Mouse (Mus musculus) thymus, postnatal 14 days (tissue): ENCODE results near the gene Hbp1.

ENCODE experiments used
- DNase-seq: peaks from one replicate; pipeline ENCODE4 v3.0.0; 2021

The Hbp1 gene

DNA sequence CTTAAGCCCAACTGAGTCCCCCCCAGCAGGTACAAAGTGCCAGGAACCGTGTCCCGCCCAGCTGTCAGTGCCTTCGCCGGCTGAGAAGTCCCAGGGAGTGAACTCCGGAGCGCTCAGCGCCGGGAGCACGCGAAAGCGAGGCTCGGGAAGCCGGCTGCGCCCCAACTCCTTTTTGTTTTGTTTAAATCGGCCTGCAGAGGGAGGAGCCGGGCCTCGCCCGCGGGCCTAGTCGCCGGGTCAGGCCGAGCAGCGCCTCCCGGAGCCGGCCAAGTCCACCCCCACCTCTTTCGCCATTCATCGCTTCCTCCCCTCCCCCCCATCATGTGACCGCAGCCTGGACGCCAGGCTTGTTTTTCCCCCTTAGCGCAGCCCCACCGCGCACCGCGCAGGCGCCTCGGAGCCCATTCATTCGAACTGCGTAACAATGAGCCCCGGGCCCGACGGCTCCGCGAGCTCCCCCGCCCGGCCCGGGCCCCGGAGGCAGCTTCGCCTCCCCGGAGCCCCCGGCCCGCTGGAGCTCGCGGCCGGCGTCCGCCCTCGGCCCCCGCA is 1.1 kb downstream of the Hbp1 start:
- DNase-seq, result peak; percentile 82

DNA sequence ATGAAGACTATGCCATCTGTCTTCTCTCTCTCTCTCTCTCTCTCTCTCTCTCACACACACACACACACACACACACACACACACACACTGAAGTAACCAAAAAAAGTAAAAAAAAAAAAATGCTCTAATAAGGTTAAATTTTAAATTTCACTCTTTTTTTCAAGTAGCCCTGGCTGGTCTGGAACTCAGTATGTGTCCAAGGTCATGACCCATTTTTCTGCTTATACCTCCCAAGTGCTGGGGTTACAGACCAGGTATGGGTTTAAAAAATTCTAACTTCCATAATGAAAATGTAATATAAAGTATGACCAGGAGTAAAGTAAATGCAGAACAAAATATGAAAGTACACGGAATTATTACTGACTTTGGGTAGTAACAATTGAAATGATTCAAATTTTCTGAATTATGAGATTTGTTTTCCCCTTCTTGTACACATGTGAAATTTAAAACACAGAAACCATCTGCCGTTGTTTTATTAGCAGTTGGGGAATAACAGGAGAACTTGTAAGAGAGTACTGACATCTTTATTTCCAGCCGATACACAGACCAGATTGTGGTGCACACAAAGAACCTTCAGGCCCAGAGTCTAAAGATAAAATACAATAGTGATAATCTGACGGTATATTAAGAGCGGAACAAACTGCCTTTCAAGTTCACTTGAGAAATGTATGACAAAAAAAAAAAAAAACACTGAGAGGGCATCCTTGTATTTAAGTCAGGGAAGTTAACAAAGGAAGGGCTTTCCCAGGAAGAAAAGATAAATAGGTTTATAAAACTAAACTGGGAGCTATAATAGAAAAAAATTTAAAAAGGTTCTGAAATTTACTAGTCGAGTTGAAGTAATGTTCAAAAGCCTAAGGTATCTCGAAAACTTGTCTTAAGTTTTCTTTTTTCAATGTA is 2.0 kb downstream of the Hbp1 start:
- no peak for DNase-seq

DNA sequence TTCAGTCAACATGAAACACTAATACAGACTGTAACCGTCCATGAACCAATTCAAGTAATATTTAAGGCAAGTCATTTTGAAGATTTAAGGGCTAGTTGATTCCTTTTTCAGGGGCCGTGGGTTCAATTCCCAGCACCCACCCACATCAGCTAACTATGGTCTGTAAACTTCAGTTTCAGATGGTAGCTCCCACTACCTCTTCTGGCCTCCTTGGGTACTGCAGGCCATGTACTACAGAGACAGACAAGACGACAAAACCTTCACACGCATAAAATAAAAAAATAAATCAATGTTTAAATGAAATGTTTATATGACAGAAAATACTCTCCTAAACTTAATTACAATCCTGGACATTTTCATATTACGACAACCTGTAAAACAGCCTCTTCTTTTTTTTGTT is 2.9 kb downstream of the Hbp1 start:
- peak; percentile 53 for DNase-seq

DNA sequence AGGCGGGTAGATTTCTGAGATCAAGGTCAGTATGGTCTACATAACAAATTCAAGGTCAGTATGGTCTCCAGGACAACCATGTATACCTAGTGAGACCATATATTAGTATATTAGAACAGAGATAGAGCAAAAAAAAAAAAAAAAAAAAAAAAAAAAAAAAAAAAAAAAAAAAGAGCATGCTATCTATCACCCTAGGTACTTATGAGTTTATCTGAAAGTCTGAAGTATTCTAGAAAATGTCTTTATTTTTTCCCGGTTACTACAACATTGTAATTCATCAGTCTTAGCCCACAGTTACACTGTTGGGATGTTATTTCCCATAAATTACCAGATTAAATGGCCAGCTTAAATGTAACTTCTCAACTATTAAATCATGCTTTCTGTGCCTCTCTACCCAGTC is 5.9 kb downstream of the Hbp1 start:
- no peak for DNase-seq

DNA sequence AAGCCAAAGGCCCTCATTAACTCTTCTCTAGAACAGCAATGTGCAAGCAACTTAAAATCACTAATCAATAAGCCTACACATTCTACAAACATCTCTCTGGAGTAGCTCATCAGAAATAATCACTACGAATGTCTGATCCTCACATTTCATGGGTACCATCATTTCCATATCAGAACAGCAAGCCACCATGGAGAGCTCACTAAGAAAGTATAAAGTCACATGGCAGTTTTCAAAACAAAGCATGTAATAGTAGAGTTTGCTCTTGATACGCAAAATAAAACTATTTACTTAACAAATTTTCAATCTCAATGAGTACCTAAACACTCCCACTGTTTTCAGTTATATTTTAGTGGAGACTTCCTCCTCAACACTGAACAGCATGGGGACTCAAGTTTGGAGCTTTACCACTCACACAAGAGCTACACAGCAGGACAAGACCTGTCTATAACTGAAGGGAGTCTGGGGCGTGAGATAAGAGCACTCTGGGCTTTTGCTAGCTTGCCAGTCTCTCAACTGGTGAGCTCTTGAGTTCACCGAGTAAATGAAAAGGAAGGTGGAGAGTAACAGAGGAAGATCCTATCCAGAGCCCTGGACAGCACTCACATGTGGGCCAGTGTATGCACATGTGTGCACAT is 7.2 kb downstream of the Hbp1 start:
- DNase-seq, result no peak

DNA sequence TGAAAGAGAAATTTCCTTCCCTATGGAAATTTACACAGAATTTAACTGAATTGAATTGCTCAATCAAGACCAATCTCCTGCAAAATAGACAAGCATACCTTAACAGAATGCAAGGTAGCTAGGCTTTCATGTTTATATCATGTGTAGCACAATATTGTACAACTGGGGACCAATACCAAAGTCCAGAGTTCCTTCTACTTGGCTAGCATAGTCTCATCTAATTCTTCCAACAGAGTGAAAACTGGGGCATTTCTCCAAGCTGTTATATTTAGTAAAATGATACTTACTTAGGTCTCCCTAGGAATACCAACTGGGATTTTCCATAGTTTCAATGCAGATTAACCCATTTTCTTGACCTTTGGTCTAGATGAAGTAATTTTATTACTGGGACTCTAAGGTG is 11.3 kb downstream of the Hbp1 start:
- DNase-seq, result no peak

DNA sequence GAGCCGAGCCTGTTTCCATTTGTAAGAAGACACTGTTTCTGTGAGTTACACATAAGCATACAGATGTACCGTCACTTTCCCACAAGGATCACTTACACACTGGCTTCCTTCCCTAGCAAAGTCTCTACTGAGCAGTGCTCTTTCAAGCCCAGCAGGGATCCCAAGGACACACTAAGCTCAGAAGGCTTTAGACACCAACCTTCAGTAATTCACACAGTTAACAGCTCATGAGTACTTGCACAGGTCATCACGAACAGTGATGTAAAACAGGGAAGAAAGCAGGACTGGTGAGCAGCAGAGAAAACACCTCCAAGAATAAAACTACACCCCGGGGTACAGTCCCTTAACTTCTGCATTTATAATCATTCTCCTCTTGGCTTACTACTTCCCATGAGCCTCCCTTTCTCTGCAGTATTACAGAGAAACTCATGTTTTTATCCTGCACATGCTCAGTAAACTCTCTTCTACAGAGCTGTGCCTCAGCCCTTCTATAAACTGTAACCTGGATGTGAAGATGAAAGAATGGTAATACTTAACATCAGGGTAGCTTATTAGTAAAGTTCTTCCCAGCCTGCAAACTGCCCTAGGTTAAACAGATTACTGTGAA is 11.8 kb downstream of the Hbp1 start:
- DNase-seq, result no peak

DNA sequence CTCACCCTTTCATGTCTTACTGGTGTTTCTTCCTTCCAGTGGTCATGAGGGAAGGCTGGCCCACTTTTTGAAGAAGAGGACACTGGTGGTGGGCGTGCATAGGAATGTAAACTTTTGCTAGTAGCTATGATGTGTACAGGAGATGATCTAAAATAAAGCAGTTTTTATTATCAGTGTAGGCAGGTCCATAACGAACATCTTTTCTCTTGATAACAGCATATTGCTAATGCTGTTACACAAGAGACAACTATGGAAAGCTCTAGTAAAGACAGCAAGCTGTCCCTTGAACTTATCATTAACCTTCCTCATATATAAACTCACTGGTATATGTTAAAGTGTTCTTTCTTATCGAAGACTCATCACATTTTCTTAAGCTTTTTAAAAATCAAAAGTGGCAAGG is 12.7 kb downstream of the Hbp1 start:
- no peak for DNase-seq

DNA sequence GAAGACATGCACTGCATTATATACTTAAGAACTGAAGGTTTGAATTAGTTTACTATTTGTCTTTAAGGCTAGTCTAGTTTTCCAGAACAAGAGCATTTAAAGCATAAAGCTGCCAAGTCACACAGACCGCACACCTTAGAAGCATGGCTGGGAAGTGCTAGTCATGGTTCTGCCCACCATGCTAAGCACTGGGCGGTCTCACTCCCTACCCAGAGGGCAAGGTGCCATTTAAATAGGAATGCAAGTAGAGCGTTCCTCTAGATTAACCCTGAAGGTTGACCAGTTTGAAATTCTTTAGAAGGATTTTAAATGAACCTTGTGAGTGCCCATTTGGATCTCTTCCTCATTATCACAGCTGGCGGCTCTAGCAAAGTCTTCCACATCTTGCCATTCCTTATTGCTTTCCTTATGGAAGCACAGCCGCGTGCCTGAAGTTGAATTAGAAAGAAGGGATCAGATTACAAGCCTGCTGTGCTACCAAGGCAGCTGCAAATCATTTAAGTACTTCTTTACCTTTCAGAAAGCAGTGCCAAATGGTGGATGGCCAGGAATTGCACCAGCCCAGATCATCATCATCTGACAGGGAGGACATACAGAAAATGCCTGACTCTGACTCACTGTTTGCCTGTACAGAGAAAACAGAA is 13.6 kb downstream of the Hbp1 start:
- no peak for DNase-seq

DNA sequence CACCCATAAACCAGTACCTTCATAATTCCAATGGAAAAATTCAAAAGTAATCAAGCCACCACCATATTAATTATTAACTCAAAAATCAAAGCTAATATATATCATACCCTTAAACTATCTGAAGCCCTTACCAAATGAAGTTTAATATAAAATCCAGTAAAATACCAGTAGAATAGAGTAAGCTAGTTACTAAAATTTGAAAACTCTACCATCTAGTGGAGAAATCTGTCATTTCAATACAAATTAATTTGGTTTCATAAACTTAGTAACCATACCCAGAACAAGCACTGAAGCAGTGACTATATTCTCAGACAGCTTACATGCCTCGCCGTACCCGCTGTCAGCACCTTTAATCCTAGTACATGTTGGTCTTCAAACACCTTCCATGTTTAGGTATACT is 18.5 kb downstream of the Hbp1 start:
- DNase-seq, result no peak

DNA sequence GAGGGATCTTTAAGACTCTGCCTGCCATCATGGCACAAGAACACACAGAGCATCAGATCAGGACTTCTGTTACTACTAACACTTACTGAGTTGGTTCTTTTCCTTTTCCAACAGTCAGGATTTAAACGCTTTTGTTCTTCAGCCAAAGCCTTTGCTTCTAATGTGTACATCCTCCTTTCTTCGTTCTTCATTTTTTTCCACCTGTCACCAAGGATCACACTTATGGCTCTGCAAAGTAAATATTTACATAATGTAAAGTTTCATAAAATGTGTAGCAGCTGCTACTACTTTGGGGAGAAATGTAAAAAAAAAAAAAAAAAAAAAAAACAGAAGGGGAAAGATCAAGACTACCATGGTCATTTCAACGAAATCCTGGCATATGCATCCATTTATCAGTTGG is 21.8 kb downstream of the Hbp1 start:
- no peak for DNase-seq

DNA sequence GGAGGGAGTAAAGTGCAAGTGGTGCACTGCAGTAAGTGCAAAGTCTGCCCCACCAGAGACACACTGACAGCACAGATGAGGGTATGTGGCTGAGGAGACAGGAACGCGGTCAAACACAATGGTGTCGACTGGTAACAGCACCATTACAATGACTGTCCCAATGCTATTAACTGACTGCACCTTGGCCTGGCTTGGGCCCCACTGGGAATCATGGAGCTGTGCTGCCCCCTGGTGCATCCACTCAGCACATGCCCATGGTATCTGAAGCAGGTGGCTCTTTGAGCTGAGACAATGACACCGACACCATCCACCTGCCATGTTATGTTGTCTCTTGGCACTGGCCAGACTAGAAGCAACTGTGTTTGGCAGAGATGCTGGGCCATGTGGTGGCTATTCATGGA is 23.7 kb downstream of the Hbp1 start:
- DNase-seq, result peak; percentile 55

DNA sequence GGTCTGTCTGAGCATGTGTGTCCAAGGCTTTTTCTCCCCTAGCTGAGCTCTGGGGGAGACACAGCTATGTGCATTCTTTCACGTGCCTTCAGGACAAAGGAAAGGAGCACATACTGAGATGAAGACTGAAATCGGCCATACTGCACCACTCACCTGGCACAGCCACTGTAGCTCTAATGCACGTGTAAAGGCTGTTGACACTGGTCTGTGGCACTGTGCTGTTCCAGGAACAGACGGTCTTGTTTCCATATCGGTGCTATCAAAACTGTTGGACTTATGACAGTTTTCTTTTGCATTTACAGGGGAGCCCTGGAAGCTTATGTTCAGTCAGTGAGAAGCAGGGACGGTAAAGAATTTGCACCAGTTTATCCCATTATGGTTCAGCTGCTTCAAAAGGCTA is 25.0 kb downstream of the Hbp1 start:
- no peak for DNase-seq

DNA sequence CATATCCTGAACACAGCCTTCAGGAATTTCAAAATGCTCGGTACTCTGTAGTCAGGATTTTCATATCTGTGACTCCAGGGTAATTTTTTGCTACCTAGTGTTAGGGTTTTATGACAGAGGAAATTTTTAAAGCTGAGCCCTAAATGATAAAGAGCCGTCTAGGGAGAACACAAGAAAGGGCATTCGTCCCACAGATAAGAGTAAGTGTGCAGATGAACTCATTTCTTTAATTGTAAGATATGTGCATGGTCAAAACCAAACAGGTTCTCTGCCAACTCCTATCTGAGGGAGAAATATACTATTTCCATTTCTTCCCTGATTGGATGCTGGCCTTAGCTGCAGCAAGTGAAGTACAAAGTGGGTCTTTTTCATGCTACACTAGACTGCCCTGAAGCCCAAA is 26.2 kb downstream of the Hbp1 start:
- no peak for DNase-seq

DNA sequence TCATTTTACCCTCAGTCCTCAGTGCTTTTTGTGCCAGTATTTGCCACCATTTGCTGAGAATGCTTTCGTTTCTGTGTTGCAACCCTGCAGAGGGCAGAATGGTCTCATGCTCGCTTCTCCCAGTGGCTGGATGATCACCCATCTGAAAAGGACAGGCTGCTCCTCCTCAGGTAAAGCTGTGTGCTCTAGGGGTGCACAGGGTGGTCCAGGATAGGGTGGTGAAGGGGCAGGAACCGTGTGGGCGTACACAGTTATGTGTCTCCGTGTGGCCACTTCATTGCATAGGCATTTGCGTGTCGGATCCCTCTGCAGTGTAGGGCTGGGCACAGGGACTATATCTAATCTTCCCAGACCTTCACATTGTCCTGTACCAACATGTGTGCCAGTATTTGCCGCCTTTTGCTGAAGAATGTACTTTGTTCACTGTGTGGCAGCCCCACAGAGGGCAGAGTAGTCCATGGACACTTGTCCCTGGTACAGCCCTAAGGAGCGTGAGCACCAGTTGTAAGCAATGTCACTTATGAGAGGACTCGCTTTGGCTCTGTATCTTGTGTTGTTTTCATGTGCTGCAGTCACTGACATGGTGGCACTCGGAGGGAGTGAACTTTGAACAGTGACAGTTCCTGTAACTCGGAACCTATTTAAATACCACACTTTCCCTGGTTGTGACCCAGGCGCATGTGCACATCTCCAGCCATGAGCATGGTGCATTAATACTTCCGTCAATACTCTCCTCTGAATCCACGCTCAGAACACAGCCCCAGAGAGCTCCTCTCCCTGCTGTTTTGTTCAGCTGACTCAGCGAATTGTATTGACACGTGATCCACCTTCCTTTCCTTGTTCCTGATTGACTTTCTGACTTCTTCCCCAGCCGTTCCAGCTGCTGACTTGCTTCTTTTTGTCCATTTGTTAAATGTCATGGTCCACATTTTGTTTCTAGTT is 29.6 kb downstream of the Hbp1 start:
- DNase-seq, result no peak

DNA sequence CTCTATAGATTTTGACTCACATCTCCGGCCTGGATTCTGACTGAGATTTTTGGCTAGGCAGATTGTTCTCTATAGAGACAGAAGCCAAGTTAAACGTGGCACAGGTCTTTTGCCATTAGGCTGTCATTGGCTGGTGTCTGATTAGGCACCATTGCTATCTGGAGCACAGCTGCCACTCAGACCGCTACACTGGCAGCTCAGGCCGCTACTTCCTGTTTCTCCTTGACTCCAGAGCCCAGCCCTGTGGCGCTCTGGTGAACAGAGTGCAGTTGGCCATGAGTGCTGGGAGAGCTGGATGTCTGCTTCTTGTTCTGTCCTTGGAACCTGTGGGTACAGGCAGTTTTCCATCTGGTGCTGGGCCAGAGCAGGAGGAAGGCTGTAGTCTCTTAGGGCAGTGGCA is 33.1 kb downstream of the Hbp1 start:
- DNase-seq, result no peak

DNA sequence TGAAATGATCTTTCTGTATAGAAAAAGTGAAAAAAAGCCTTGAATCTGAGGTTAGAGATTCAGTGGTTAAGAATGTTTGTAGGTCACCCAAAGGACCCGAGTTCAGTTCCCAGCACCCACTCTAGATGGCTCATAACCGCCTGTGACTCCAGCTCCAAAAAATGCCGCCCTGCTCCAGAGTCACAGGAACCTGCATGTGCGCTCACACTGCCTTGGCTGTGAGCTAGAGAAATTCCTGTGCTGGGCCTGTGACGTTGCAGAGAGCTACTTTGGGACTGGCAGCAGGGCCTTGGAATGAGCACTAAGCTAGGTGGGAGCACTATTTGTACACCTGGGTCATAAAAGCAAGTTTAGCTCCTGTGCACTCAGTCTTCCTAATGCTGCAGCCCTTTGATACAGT is 33.6 kb downstream of the Hbp1 start:
- DNase-seq, result no peak

DNA sequence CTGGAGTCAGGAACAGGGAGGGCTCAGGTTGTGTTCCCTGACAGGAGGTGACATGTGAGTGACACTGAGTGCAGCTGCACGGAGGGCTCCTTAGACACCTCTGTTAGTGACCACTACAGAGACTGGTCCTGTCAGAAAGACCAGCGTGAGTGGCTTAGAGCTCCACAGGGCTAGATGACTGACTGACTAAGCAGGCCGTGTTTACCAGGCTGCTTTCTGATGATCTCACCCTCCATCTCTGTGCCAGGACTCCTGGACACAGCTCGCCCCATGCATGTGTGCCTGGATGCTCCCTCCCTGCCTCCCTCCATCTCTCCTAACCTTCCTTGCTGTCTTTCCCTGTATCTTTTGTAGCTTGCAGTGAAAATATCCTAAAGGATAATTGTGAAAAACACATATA is 36.7 kb downstream of the Hbp1 start:
- DNase-seq, result no peak

DNA sequence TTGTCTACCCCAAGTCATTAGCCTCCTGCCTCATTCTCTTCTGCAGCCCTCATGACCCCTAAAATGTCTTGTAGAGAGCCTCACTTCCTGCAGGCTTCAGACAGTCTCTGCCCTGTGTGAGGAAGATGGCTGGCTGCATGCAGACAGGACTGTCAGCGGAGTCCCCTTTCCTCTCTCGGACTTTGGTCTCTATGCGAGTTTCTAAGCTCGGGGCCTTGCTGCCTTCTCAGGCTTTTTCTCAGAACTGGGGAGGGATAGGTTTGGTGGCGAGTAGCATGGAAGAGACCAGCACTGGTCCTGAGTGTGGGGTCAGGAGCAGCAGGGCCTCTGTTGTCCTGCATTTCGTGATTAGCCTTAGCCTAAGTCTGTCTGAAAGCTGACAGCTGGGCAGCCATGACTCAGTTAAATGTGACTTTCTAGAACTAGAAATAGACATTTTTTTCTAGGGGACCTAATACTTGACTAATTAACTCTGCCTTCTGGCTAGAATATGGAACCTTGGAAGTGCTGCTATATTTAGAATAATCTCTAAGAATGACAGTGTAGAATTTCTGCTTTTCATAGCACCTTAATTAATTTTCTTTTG is 37.3 kb downstream of the Hbp1 start:
- no peak for DNase-seq

DNA sequence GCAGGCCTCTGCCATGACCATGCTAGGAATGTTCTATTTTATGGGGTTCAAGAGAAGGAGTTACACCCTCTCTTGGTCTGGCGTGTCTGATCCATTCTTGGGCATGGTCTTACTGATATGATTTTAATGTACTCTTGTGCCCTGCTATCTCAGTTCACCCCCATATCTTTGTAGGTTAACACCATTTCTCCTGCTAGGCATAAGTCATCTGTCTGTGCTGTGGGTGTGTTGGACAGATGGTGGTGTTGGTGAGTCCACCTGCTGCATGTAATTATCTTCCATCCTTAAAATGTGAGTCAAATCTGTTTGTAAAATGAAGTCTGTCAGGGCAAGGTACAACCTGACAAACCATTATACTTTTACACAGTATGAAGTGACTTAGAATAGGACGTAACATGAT is 42.9 kb downstream of the Hbp1 start:
- DNase-seq, result no peak

DNA sequence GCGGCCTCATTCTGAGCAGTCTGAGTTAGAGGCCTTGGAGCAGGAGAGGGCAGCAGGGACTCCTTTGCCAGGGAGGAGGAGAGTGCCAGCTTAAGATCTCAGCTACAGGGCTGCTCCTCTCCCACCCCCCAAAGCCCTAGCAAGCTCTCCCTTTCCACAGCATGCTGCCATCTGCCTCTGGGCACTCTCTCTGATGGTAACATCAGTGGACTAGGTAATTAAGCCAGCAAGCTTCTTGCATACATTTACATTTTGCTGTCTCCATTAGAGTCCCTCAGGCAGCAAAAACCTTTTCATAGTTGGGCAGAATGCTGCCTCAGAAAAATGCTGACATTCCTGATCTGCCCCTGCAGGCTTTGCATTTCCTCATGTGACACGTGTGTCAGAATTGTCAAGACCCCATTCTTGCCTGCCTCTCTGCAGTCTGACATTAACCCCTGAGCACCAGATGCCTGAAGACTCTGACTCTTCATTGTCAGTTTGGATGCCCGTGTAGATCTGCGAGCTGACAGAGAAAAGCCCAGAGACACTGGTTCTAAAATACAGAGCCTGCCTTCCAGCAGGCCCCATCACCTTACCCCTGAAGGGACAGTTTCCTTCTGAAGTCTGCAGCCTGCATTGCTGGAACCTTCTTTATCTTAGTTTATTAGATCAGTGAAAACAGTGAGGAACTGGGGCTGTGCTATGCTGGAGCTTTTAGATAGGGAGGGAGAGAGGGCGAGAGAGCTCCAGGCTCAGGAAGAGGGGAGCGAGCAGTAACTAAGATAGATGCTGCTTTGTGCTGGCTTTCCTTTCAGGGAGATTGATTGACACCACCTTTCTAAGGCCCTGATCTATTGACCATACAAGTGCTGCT is 44.4 kb downstream of the Hbp1 start:
- DNase-seq, result no peak
